Mouse (Mus musculus) cortical plate, adult 2 months (tissue): ENCODE measurements around the gene Enox1. TPM values are rescaled to one million over a fixed set of nuclear protein-coding genes. Genes with fewer than 3 reads are reported as not detected.

Experiments used
- H3K27ac ChIP-seq: fragments of 200-500 bp; 2 replicates; pipeline ENCODE4 v1.5.1; 2012; ENCODE audit warnings: low read length, control low read depth, inconsistent platforms; ENCODE audit not compliant: insufficient read depth
- H3K4me1 ChIP-seq: fragments of 200-500 bp; 2 replicates; pipeline ENCODE4 v1.6.1; 2011; ENCODE audit warnings: low read length; ENCODE audit not compliant: control insufficient read depth, insufficient read depth
- H3K4me3 ChIP-seq: fragments of 200-500 bp; 2 replicates; pipeline ENCODE4 v1.5.1; 2011; ENCODE audit warnings: mild to moderate bottlenecking, low read length, control low read depth; ENCODE audit not compliant: insufficient read depth
- CTCF ChIP-seq: fragments of 200-500 bp; IDR thresholded peaks from 2 replicates; pipeline ENCODE4 v1.5.1; 2011; ENCODE audit warnings: mild to moderate bottlenecking, control low read depth, low read length; ENCODE audit not compliant: insufficient read depth; ENCODE audit errors: extremely low read depth
- POLR2A ChIP-seq: fragments of 200-500 bp; IDR thresholded peaks from 2 replicates; pipeline ENCODE4 v1.6.1; 2011; ENCODE audit warnings: mild to moderate bottlenecking, low read length, control low read depth; ENCODE audit not compliant: insufficient read depth; ENCODE audit errors: extremely low read depth
- polyA plus RNA-seq: library from polyadenylated mRNA; depleted of rRNA; stranded (reverse); fragments of >200 nt; gene quantifications from 2 replicates; pipeline ENCODE4 v1.2.3, GENCODE M21; 2012

Gene Enox1
- polyA plus RNA-seq, 1 experiment, result 17.2 TPM

DNA sequence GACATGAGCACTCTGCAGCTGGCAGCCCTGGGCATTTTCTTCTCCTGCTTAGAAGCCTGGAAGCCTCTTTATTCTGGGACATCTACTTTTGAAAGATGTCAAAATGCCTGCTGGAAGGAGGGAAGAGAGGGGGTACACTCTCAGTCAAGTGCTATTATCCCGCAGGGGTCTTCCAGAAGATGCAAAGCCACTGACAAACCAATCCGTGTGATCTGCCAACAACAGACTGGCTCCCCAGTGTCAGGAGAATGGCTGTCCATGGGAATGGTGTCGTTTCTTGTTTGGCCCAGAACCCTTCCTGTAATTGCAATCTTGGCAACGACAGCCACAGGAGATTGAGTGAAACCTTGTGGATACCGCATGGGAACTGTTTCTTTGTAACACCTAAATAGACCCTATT, 390.8 kb downstream of the Enox1 start:
- no peaks in the 10 kb centered on the region; the same call in 1 of the 2 replicates for H3K4me1 ChIP-seq
- H3K4me3 ChIP-seq, result no peak overlapping the region
- H3K27ac ChIP-seq, result no peak overlapping the region
- TF ChIP-seq POLR2A, result no peak

DNA sequence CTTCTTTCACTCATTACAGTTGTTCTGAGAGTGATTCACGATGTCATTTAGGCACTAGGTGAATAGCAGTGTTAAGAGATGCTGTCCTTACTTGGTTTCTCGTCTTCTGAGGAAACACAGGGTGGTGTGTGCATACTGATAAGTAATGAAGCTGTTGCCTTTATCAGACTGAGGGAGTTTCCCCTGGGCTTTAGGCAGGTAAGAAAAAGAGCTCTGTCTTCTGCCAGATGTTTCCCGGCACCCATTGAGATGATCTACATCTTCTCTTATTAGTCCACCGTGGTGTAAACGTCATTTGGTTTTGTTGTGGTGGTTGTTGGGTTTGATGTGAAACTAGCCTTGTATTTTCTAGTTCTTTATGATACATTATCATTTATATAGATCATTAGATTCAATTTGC, 392.4 kb downstream of the Enox1 start:
- no peak overlapping the region for H3K27ac ChIP-seq
- no peaks in the 10 kb centered on the region; the same call in 1 of the 2 replicates for H3K4me1 ChIP-seq
- H3K4me3 ChIP-seq, result no peak overlapping the region
- no peak for TF ChIP-seq CTCF
- no peak for TF ChIP-seq POLR2A

DNA sequence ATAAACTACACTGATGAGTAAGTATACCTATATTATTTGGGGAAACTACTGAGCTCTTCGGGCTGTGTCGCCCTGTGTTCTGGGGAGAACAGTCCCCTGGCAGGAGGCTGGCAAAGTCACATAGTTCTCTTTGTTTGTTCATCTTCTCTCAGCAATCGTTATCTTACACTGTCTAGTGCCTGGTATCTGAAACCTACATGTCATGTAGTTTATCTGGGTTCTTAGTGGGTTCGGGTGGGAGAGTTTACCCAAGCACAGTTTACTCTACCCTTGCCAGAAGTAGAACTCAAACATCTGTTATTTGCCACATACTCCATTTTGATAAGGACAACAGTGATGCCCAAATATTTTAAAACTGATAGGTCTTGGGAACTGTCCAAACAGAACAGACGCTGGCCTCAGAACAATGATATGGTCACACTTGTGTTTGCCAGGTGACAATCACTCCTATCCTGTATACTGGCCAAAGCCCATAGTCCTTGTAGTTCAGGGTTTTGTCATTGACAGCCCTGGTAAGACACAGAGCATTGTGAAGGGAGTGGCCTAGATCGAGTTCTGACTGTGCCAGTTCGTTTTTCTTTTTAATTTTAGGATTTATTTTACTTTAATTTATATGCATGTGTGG, 401.0 kb downstream of the Enox1 start:
- H3K4me1 ChIP-seq, result peaks cover 8% of the 10 kb centered on the region; the same call in 1 of the 2 replicates
- TF ChIP-seq POLR2A, result no peak
- H3K4me3 ChIP-seq, result no peak overlapping the region
- no peak overlapping the region for H3K27ac ChIP-seq

DNA sequence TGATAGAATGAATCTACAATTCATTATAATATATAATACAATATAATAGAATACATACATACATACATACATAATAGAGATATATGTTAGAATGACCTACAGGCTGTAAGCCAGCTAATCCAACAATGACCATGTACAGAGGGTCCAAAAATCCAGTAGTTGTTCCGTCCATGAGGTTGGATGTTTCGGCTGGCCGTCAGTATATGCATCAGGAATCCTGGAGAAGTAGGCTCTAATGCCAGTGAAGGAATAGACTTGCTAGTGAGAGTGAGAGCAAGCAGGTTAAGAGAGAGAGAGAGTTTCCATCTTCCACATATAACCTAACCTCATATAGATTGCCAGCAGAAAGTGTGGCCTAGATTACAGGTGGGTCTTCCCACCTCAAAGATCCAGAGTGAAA, 402.3 kb downstream of the Enox1 start:
- H3K4me3 ChIP-seq, result no peak overlapping the region
- H3K4me1 ChIP-seq, result peaks cover 8% of the 10 kb centered on the region; the same call in 1 of the 2 replicates
- TF ChIP-seq CTCF, result no peak
- no peak for TF ChIP-seq POLR2A
- H3K27ac ChIP-seq, result no peak overlapping the region

DNA sequence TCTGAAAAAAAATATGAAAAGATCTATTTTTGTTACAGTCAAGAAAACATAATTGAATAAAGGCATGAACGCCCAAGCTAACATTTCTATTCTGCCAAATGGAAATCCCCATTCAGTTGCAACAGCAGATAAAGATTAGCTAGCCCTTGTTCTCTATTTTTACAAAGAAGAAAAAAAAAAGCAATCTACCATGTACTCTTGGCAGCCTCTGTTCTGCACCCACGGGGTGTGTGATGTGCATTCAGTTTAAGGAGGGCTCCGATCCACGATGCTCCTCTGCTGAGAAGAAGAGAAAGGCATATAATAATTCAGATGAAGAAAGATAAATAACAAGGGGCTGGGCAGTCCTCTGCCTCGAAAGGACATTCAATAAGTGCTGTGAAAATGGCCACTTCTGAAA, 403.2 kb downstream of the Enox1 start:
- H3K4me3 ChIP-seq, result no peak overlapping the region
- peaks cover 8% of the 10 kb centered on the region; the same call in 1 of the 2 replicates for H3K4me1 ChIP-seq
- no peak overlapping the region for H3K27ac ChIP-seq
- TF ChIP-seq CTCF (no peak), POLR2A (no peak)

DNA sequence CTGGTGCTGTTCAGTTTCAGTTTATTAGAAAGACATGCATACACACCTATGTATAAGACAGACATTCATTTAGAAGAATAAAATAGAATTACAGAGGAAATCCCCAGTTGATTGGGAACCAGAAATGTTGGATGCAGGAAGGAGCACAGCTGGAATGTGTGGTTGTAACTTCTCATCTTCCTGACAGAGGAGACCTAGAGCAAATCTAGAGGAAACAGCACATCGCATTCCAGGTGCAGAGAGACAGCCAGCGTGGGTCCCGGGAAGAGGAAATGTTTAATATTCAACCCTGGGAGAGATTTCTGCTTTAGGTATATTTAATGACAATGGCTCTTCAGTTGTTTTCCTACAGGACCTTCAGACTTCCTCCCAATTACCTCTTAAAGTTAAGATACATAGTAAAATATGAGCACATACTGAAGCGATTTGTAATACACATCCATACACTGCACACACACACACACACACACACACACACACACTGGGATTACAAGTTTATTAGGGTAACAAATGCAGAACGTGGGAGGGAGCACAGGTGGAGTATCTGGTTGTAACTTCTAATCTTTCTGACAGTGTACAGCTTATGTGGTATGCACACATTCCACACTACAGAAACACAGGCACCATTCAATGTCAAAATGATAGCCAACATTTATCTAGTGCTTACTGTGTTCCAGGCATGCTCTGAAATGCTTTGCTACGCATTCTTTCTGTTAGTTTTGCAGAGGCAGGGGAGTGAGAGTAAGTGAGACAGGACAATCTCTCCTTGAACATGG, 405.4 kb downstream of the Enox1 start:
- Histone ChIP-seq H3K4me1 (peaks cover 8% of the 10 kb centered on the region; the same call in 1 of the 2 replicates), H3K4me3 (no peak overlapping the region), H3K27ac (no peak overlapping the region)
- TF ChIP-seq POLR2A (no peak), CTCF (no peak)

DNA sequence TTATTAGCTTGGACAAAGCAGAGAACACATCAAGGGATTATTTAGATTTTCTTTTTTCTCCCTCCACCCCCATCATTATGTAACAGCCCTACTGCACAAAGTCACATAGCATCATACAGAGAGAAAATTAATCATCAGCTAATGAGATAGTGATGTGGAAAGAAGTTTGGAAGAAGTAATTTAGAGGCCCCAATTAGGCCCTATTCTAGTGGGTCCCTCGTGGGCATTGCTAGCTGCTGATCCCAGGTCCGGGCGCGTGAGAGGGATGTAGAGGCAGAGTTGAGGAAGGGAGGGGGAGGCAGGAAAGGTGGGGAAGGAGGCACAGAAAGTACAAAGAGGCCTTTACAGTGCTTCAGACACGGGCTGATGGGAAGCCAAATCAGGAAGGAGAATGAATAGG, 407.4 kb downstream of the Enox1 start:
- TF ChIP-seq CTCF, result no peak
- no peak for TF ChIP-seq POLR2A
- Histone ChIP-seq H3K4me3 (no peak overlapping the region), H3K4me1 (peaks cover 6% of the 10 kb centered on the region; the same call in 1 of the 2 replicates), H3K27ac (no peak overlapping the region)

DNA sequence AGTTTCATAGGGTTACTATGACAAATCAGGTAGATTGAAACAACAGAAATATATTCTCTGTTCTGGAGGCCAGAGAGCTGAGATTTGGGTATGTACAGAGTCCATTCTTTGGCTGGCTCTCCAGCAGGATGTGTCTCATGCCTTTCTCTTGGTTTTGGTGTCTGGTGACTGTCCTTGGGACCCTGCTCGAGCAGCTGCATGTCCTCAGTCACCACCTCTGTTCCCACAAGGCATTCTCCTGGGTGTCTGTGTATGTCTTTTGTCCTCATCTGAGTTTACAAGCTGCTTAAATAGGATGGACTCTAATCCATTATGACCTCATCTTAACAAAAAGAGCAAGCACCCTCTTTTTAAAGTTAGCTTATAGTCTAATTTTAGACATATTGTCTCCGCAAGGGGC, 410.6 kb downstream of the Enox1 start:
- Histone ChIP-seq H3K27ac (no peak overlapping the region), H3K4me1 (no peaks in the 10 kb centered on the region), H3K4me3 (no peak overlapping the region)
- TF ChIP-seq CTCF (no peak), POLR2A (no peak)

DNA sequence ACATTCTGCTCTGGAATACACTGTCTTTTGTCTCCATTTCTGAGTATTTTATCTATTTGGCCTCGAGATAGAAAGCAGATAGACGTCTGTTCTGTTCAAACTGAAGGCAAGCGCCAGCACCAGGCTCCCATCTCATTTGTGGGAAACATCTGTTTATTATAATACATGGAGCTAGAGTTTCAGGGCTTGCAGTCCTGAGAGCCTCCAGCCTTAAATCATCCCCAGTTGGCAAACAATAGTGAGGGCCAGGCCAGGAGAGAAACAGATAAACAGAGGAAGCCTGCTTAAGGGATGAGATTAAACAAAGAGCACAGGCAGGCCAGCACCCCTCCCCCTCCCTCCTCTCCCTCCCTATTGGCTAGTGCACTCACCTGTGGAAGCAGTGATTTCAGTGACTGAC, 417.9 kb downstream of the Enox1 start:
- H3K27ac ChIP-seq, result no peak overlapping the region
- peaks cover 2% of the 10 kb centered on the region; the same call in 1 of the 2 replicates for H3K4me1 ChIP-seq
- TF ChIP-seq CTCF, result no peak
- H3K4me3 ChIP-seq, result no peak overlapping the region

DNA sequence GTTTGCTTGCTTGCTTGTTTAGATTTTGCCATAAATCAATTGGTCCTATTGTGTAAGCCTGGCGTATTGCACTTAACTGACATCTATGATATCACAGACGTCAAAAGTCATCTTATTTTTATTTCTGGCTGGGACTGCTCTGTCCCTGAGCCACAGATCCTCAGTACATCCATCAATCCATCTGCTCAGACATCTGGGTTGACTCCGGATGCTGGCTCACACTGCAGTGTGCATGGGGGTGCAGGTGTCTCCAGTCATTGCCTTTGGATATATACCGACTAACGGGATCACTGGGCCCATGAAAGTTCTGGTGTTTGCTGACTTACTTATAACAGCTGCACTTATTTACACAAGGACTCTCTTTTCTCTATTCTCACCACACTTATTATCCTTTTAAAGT, 419.8 kb downstream of the Enox1 start:
- TF ChIP-seq POLR2A (no peak), CTCF (no peak)
- Histone ChIP-seq H3K4me1 (peaks cover 7% of the 10 kb centered on the region), H3K4me3 (no peak overlapping the region), H3K27ac (no peak overlapping the region)
